Mouse (Mus musculus): ENCODE measurements around the gene Txn2.

The Txn2 gene

GRCm38 (mm10) chr15:77928673-77929331, at the start of gene Txn2:
Gene Txn2, minus strand, starts transcription at chr15:77929006.
- peak; percentile 90 for DNase-seq (ENCODE audit: low spot score)

- DNase-seq (ENCODE audit: low spot score), result peak; percentile 60
Observed at GRCm38 (mm10) chr15:77977663-77978062, 48.9 kb upstream of the Txn2 start.

- DNase-seq (ENCODE audit: low spot score), result no peak
Observed at GRCm38 (mm10) chr15:77974165-77974841, 45.5 kb upstream of the Txn2 start.

- DNase-seq (ENCODE audit: low spot score), result peak; percentile 99
Observed at GRCm38 (mm10) chr15:77970470-77971292, 41.9 kb upstream of the Txn2 start, which contains the start of gene Eif3d. Gene Eif3d, minus strand, starts transcription at chr15:77970813.

GRCm38 (mm10) chr15:77969940-77970469, 41.2 kb upstream of the Txn2 start:
- DNase-seq (ENCODE audit: low spot score), result no peak

GRCm38 (mm10) chr15:77965117-77965528, 36.3 kb upstream of the Txn2 start:
- DNase-seq (ENCODE audit: low spot score), result no peak

GRCm38 (mm10) chr15:77962447-77962846, 33.6 kb upstream of the Txn2 start:
- DNase-seq (ENCODE audit: low spot score), result no peak

- DNase-seq (ENCODE audit: low spot score), result no peak
Observed at GRCm38 (mm10) chr15:77960693-77961092, 31.9 kb upstream of the Txn2 start.

- DNase-seq (ENCODE audit: low spot score), result no peak
Observed at GRCm38 (mm10) chr15:77958071-77958470, 29.3 kb upstream of the Txn2 start.

- DNase-seq (ENCODE audit: low spot score), result no peak
Observed at GRCm38 (mm10) chr15:77957625-77958024, 28.8 kb upstream of the Txn2 start.

- DNase-seq (ENCODE audit: low spot score), result peak; percentile 91
Observed at GRCm38 (mm10) chr15:77956404-77956901, 27.6 kb upstream of the Txn2 start, which contains the start of gene Foxred2. Gene Foxred2, minus strand, starts transcription at chr15:77956722.

- peak; percentile 51 for DNase-seq (ENCODE audit: low spot score)
Observed at GRCm38 (mm10) chr15:77955440-77956403, 26.9 kb upstream of the Txn2 start.

GRCm38 (mm10) chr15:77954362-77954761, 25.6 kb upstream of the Txn2 start:
- no peak for DNase-seq (ENCODE audit: low spot score)

- no peak for DNase-seq (ENCODE audit: low spot score)
Observed at GRCm38 (mm10) chr15:77952921-77953320, 24.1 kb upstream of the Txn2 start.

- no peak for DNase-seq (ENCODE audit: low spot score)
Observed at GRCm38 (mm10) chr15:77949061-77949460, 20.3 kb upstream of the Txn2 start.

- no peak for DNase-seq (ENCODE audit: low spot score)
Observed at GRCm38 (mm10) chr15:77945711-77946110, 16.9 kb upstream of the Txn2 start.

- DNase-seq (ENCODE audit: low spot score), result no peak
Observed at GRCm38 (mm10) chr15:77941563-77941962, 12.8 kb upstream of the Txn2 start.

- no peak for DNase-seq (ENCODE audit: low spot score)
Observed at GRCm38 (mm10) chr15:77938516-77938915, 9.7 kb upstream of the Txn2 start.

- DNase-seq (ENCODE audit: low spot score), result no peak
Observed at GRCm38 (mm10) chr15:77935673-77936375, 7.0 kb upstream of the Txn2 start.

GRCm38 (mm10) chr15:77934968-77935367, 6.2 kb upstream of the Txn2 start:
- no peak for DNase-seq (ENCODE audit: low spot score)
